Mouse (Mus musculus) myocyte (in vitro differentiated cells): ENCODE results near the gene Zmynd10.
A peak's percentile ranks its signal among the peaks of the same experiment; 100 is the strongest.

Experiments used
- E2F4 ChIP-seq: IDR thresholded peaks from one replicate; pipeline ENCODE4 v1.6.1; 2011; ENCODE audit warnings: mild to moderate bottlenecking, control low read depth, moderate library complexity; ENCODE audit not compliant: insufficient read depth
- MAX ChIP-seq: IDR thresholded peaks from one replicate; pipeline ENCODE4 v1.6.1; 2011; ENCODE audit warnings: low read depth, mild to moderate bottlenecking, control low read depth
- MYOD1 ChIP-seq, 3 experiments: IDR thresholded peaks; one replicate each; pipeline ENCODE4 v1.6.1; 2011; ENCODE audit warnings: control low read depth in 2 of 3, low read depth in 2 of 3, mild to moderate bottlenecking in 2 of 3, moderate library complexity in 1 of 3; ENCODE audit not compliant: insufficient read length in 2 of 3, control insufficient read depth in 1 of 3
- MYOG ChIP-seq, 3 experiments: IDR thresholded peaks; one replicate each; pipeline ENCODE4 v1.6.1; 2011; ENCODE audit warnings: control low read depth in 2 of 3, low read depth in 2 of 3, mild to moderate bottlenecking in 2 of 3; ENCODE audit not compliant: insufficient read length in 2 of 3, control insufficient read depth in 1 of 3, insufficient read depth in 1 of 3
- POLR2A ChIP-seq: IDR thresholded peaks from one replicate; pipeline ENCODE4 v1.6.1; 2011; ENCODE audit warnings: low read depth, mild to moderate bottlenecking, control low read depth, moderate library complexity; ENCODE audit not compliant: insufficient read length
- POLR2AphosphoS2 ChIP-seq: IDR thresholded peaks from one replicate; pipeline ENCODE4 v1.6.1; 2011; ENCODE audit warnings: low read depth, control low read depth; ENCODE audit not compliant: insufficient read length
- REST ChIP-seq: IDR thresholded peaks from one replicate; pipeline ENCODE4 v1.6.1; 2011; ENCODE audit warnings: mild to moderate bottlenecking, control low read depth, moderate library complexity; ENCODE audit not compliant: insufficient read depth, insufficient read length
- SRF ChIP-seq: IDR thresholded peaks from one replicate; pipeline ENCODE4 v1.6.1; 2011; ENCODE audit warnings: low read depth; ENCODE audit not compliant: control insufficient read depth, insufficient read length
- TCF12 ChIP-seq: IDR thresholded peaks from one replicate; pipeline ENCODE4 v1.6.1; 2011; ENCODE audit warnings: mild to moderate bottlenecking, control low read depth; ENCODE audit not compliant: poor library complexity, insufficient read depth, severe bottlenecking
- TCF3 ChIP-seq: IDR thresholded peaks from one replicate; pipeline ENCODE4 v1.6.1; 2011; ENCODE audit warnings: low read depth, control low read depth; ENCODE audit not compliant: insufficient read length

DNA sequence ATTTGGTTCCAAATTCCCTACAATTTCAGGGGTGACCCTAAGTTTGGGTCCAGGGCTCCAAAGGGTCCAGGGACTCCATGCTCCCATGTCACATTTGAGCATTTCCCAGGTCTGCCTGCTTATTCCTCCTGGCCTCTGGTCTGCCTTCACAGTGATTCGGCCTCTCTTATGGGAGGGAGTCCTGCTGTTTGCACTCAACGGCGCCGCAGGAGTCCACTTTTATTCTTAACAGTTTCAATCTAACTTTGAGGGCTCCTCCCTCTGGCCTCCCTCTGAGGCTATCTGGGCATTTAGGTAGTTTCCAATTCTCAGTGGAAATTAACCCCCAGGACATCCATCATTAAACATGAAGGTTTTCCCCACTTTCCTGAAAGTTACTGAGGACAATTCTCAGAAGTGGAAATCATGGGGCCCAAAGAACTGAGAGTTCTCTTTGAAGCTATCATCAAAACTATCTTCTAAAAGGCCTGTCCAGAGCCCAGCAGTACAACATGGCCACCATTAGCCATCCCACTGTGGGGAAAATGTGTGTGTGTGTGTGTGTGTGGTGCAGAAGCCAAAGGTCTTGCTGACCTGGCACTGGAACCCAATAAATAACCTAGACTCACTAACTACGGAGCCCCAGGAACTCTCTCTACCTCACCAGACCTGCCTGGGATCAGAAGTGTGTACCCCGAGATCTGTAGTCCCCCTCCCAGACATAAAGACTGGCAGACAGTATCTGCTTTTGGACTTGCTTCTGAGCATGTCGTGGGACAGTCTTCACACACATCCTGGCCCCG is 47.4 kb downstream of the Zmynd10 start:
- TF ChIP-seq POLR2A = no peak
- TF ChIP-seq MYOD1 (IDR thresholded peaks at IDR 0.05; ENCODE audit: control insufficient read depth in 1 of 3, insufficient read length in 2 of 3, low read depth in 2 of 3) = no peak
- TF ChIP-seq MAX = no peak
- TF ChIP-seq POLR2AphosphoS2 = peak; percentile 28
- no peak for TF ChIP-seq TCF3
- no peak for TF ChIP-seq MYOG (IDR thresholded peaks at IDR 0.05; ENCODE audit: control insufficient read depth in 1 of 3, insufficient read depth in 1 of 3, insufficient read length in 2 of 3, low read depth in 2 of 3)
- no peak for TF ChIP-seq E2F4
- TF ChIP-seq SRF = no peak
- TF ChIP-seq TCF12 = no peak
- TF ChIP-seq REST = no peak
